Mouse (Mus musculus) G1E (cell line): ENCODE measurements around the gene Sox5.

ENCODE experiments used
- CTCF ChIP-seq: IDR thresholded peaks from 2 replicates; pipeline ENCODE4 v1.5.1; 2012; ENCODE audit warnings: low read depth, low read length, inconsistent platforms, mixed read lengths
- GATA1 ChIP-seq: IDR thresholded peaks from 2 replicates; pipeline ENCODE4 v1.6.1; 2012; ENCODE audit warnings: borderline replicate concordance, low read length, inconsistent platforms, mixed read lengths
- GATA2 ChIP-seq: IDR thresholded peaks from 2 replicates; pipeline ENCODE4 v1.6.1; 2012; ENCODE audit warnings: low read depth, low read length, inconsistent platforms, borderline replicate concordance

- TF ChIP-seq CTCF, result no peak
- no peak for TF ChIP-seq GATA1
- TF ChIP-seq GATA2, result no peak
Observed at GRCm38 (mm10) chr6:144704962-144705361, 76.8 kb downstream of the Sox5 start.
